Mouse (Mus musculus) layer of hippocampus, adult 18-20 months (tissue): ENCODE results near the gene Chd2. TPM values are rescaled to one million over a fixed set of nuclear protein-coding genes. Genes with fewer than 3 reads are reported as not detected.

Source experiments
- DNase-seq, 2 experiments: peaks; one replicate each; pipeline ENCODE4 v3.0.0; 2022; ENCODE audit warnings: low spot score in 2 of 2
- total RNA-seq, 2 experiments: library from RNA; stranded (reverse); gene quantifications; 2 replicates each; pipeline ENCODE4 v1.2.3; 2021

Chd2 gene
- total RNA-seq, 2 experiments from 2014 or later: 50.7 to 55.7 TPM

DNA sequence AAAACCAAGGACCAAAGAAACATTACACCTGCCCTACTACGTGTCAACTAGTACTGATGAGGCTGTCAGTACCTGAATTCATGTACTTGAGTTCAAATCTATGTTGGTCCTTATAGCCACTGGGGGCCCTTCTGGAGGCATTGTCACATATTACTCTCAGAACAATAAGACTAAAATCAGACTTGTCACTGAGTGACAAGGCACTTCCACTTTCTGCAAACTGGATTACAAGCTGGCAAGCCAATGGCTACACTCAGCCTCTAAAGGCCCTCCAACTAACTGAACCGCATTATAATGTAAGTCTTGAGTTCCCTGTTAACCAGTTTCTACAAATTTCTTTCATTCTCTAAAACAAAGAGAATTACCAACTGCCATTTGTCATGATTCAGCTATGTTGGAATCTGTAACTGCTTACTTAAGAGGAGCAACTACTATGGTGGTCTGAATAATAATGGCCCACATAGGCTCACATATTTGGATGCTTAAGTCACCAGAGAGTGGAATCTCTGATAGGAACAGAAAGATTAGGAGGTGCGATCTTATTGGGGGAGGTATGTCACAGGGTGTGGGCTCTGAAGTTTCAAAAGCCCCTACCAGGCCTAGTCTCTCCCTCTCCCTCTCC is 89.3 kb downstream of the Chd2 start:
- DNase-seq: no peak

DNA sequence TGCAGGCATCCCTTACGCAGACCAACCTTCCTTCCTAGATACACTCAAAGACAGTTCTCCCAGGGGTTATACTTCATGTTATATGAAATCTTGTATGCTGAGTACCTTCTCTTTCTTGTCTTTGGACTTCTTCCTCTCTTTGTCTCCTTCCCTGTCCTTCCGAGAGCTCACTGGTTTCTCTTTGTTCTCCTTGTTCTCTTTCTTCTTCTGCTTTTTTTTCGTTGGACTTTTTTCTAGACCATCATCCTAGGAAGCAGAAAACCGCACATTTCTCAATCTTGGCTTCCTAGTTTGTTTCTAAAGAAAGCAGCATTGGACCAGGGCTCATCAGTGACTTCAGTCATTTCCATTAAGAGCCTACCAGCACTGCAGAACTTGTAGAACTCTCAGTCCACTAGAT is 90.0 kb downstream of the Chd2 start:
- no peak for DNase-seq

DNA sequence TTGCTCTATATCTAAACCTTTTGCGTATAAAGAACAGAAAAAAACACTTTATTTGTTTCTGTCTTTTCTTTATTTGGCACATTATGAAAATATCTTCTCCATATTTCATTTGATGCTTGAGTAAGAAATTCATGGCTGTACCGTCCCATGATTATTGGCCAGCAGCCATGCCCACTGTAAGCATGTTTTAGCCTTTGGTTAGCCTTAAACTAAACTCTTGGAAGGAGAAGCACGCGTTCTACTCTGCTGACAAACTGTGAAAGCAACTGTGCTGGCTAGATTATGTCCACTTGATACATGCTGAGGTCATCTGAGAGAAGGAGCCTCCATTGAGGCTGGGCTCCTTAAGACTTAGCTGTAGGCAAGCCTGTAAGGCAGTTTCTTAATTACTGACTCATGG is 99.4 kb downstream of the Chd2 start:
- DNase-seq: no peak

DNA sequence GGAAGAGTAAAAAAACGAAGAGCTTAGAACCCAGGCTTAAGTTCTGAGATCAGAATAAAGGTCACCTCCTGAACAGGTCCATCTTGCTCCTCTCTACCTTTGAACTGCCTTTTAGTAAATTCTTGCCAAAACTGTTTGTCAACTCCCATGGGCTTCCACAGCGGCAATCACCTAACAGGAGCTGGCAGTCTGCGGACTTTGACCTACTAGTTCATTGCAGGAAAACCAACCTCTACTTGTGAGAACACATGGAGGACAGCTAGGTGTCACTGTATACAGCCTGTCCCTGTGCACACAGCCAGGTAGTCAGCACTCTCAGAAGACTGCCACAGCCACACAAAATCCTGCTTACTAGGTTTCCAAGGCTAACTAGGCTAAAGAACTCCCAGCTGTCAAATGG is 99.8 kb downstream of the Chd2 start:
- no peak for DNase-seq

DNA sequence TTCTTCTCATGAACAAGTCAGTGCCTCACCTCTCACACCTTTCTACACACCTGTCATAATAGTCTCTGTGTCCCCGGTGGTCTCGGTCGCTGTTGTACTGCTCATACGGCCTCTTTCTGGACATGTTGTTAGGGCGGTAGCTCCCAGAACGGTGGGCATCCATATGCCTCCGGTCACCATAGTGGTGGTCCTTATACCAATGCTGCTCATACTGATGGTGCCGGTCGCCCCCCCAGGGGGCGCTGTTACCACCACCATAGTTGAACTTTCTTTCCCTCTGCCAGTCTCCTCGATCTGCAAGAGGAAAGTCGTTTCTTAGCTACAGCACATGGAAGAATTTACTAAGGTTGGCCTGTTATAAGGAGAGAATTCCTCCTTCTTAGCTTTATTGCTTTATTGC is 105.9 kb downstream of the Chd2 start:
- DNase-seq: no peak

DNA sequence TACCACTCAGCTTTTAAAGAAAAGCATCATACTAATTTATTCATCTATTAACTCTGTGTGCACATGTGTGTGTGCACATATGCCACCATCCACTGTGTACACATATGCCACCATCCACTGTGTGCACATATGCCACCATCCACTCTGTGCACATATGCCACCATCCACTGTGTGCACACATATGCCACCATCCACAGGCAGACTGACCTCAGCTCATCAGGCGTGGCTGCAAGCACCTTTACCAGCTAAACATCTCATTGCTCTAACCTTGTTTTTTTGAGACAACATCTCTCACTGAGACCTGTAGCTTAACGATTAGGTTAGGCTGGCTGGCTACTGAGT is 107.3 kb downstream of the Chd2 start:
- no peak for DNase-seq

DNA sequence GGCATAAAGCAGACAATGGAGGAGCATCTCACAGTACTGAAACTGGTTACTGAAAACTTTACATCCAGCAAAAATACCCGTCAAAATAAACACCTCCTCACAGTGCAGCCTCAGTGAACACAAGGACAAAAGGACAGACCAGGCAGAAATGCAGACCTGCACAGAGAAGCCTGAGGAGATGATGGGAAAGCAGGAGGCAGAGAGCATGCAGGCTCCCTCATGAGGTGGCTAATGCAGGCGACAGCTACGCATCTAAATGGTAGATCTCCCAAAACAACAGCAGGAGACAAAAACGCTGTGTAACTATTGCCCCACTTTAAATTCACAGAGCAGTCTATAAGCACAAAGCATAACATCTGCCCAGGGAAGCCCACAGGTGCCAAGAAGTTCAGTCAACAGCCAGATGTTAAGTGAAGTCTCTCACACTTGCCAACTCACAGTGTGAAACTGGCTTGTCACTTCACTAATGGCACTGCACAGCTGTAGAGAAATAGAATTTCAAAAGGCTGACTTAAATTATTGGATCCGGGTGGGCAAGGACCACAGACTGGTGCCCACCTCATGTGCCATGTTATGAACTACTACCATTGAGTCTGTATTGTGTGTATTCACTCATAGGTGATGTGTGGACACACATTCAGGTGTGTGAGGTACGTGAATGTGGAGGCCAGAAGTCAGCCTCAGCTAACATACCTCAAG is 107.8 kb downstream of the Chd2 start:
- DNase-seq: no peak

DNA sequence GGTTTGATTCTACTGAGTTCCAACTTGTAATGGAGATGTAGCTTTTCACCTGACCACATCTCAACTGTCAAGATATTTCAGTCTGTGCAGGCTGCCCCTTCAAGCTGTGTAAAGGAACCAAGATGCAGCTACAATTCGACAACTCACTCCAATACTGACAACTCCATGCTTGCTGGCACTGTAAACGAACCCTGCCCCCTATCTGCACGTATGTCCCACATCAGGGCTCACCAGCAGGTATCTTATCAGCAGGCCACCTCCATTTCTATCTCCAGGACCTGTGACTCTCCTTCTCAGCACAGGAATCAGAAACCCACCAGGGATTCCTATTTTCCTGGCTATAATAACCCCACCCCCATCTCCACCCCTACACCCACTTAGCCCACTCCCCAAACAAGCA is 113.1 kb downstream of the Chd2 start:
- DNase-seq: no peak

DNA sequence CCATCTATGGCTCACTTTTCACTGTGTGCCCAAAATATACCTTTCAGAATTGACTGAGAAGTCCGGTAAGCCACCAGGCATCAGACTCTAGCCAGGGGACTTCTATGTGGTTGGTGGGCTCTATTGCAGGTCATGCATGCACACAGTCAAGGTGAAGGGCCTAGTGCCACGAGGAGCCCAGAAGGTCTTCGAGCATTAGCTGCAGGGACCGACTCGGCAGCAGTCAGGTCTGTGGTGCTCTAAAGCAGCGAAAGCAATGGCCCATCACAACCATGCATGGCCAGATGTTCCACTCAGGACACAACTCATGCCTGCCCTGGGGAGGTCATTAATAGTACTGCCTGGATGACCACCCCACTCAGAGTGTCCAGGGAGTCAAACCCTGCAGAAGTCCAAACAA is 113.8 kb downstream of the Chd2 start:
- no peak for DNase-seq

DNA sequence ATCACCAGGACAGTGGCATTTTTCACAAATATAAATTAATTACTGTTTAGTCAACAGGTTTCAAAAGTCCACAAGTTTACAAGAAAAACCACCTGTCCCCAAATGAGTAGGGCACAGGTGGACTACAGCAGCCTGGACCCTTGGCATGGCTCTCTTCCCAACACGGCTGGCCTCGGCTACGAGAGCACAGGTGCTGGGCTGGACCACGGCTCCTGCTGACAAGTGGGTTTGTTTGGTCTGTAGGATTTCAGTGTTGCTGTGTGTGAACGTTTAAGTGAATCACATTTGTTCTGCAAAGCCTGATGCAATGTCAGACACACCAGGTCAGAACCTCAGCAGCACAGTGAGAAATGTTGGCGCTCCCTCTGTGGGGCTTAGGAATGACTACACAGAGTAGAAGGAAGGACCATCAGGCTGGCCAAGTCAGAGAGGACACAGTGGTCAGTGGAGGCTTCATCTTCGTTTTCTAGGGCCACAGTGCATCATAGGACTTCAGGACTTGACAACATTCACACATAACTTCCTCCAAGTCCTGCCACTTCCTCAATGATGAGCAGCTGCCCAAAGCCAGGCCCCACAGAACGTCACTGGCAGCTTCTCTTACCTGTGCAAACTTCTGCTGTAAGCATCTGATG is 114.8 kb downstream of the Chd2 start:
- DNase-seq: no peak

DNA sequence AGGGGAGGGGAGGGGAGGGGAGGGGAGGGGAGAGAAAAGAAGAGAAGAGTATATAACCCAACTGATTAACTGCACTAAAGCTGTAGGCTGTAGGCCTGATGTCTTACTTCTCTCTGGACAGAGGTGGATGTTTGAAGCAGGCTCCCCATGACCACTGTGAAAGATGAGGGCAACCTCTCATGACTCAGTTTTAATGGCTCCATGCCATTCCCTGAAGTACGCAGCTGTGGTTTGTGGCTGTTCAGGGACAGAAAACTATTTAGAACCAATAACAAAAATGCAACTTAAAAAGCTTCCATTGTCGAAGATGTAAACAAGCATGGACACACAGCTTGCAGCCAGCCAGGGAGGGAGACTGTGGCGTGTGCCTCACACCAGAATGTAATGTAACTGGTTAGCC is 115.4 kb downstream of the Chd2 start:
- no peak for DNase-seq

DNA sequence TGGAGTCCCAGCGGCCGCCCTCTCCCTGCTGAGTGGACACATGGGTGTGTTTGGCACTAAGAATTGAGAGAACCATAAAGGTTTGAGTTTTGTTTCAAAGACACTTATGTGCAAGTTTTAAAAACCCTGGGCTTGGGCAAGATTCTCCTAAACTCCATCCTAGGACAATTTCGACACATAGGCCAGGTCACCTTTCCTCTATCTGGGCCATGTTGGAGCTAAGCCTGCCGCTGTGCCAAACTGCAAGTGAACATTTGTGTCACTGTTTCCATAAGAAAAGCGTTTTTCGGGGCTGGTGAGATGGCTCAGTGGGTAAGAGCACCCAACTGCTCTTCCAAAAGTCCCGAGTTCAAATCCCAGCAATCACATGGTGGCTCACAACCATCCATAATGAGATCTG is 116.2 kb downstream of the Chd2 start:
- no peak for DNase-seq

DNA sequence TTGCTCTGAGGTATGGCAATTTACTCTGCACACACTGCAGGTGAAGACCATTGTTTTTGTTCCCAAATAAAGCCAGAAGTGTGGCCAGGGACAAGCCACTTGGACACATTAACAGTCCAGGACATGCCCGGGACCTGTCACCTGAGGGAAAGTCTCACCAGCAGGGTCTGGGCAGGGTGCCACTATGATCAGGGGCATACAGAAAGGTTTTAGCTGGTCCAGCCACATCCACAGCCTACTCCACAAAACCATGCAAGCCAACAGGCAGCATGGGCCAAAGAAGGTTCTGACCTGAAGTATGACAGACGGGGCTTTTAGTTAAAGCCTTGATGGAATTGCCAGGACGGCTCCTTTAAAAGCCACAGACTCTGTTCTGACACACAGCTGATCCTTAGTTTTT is 116.9 kb downstream of the Chd2 start:
- no peak for DNase-seq

DNA sequence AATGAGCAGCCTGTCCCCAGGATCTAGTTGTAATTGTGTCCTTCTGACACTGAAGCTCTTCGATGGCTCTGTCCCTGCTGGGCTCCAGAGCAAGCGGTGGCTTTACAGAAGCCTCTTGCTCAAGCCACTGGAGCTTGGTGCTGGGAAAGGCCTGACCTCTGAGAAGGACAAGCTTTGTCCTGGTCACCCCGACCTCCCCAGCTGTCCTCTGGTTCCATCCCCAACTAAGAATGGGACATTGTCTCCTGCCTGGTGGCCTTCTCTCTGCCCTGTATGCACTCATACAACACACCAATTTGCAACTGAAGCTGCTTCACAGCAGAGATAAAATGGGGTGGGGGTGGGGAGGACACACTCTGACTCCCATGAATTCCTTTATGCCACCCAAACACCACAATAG is 117.4 kb downstream of the Chd2 start:
- no peak for DNase-seq

DNA sequence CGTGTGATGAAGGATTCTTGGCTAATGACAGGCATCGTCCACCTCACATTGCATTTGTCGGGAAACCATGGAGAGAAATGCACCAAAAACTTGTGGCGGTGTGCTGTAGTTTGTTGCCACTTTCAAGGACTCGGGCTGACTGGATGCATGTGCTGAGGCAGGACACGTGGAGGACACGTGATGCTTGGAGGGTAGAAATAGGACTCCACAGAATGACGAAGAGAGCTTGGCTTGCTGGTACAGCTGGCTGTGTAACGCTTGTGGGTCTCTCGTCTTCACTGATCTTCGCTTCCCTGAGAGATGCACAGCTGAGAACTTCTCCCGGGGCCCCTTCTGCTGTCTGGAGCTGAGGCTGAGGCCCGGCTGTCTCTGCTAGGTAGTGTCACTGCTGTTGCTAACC is 118.4 kb downstream of the Chd2 start:
- DNase-seq: no peak

DNA sequence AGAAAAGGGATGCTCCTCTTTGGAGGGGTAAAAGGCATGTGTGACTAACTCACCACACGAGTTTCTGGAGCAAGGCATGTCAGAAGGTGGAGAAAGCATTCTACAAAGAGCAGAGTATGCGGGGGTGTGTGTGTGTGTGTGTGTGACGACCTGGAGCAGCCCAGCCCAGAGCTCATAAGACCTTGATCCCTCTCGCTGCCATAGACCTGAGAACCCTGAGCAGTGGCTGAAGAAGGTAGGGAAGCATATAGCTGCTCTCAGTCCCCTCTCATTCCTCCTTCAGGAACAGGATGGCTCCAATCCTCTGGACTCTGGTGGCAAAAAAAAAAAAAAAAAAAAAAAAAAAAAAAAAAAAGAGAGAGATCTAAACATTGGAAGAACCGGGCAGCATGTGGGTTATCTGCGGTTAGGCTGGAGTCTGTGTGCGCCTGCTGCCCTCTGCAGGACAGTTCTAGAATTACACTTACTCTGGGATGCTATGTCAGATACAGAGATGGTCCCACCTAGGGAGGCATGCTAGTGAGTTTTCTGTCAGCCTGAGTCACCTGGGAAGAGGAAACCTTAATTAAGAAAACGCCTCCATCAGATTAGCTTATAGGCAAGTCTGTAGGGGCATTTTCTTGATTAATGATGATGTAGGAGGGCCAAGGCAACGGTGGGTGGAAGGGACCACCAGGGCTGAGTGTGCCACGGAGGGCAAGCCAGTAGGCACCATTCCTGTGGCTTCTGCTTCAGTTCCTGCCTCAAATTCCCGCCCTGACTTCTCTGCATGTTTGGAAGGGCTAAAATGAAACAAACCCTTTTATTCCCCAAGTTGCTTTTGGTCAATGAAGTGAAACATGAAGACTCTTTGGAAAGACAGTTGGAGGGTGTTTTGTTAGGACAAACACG is 119.2 kb downstream of the Chd2 start:
- DNase-seq: peak; percentile 62 to 95

DNA sequence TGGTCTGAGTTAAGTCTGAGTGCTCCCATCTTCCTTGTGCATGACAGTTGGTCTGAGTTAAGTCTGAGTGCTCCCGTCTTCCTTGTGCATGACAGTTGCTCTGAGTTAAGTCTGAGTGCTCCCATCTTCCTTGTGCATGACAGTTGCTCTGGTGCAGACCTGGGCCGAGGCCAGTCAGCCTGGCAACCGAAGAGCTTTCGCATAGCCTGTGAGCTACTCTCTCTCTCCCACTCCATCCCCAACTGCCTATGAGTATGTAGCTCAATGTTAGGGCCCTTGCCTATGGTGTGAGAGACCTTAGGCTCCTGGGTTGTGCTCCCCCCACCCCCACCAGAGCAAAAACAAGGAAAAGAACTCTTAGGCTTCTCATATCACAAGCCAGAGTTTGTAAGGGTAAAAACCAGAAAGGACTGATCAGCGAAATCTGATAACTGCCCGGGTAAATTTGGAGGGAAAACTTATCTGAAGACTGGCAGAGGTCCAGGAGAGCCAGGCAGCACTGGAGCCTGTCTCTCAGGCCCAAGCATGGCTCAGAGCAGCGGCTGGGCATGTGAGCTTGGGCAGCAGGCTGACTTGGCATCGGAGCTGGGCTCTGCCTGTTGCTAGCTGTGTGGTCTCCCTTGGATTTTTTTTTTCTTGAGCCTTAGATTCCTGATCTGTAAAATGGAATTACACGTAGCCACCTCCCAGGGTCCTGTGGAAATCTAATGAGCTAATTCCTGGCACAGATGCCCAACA is 120.2 kb downstream of the Chd2 start:
- DNase-seq: no peak

DNA sequence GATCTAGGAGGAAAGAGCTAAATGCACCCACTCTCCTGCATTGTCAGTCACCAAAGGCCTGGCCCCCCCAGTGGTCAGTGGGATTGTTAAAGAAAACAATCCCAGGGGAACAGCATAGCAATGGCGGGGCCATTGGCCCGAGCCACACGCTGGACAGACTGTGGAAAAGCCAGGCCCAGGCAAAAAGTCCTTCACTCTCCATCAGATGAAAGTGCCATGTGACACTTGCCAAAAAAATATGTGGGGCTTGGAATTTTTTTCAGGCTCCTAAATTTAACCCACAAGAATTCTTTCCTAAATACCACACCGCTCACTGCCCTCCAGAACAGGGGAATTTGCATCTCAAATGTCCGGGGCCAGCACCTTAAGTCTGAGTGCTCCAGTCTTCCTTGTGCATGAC is 120.8 kb downstream of the Chd2 start:
- DNase-seq: no peak

DNA sequence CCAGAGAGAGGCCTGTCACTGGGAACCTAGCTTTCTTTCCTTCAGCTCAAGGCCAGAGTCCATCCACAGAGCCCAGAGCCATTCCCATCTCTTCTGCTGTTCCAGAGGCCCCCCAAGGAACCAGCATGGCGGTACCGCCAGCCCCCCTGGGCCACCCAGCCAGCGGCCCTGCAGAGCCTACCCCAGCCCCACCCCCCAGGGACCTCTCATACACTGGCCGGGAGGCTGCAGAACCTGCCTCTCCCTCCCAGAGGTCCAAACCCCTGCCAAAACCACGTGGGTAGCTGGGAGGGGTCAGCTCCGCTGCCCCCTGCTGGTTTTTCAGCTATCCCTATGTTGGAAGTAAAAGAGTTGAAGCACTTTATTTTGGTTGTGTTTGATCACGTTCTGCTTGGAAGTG is 122.3 kb downstream of the Chd2 start:
- DNase-seq: no peak

DNA sequence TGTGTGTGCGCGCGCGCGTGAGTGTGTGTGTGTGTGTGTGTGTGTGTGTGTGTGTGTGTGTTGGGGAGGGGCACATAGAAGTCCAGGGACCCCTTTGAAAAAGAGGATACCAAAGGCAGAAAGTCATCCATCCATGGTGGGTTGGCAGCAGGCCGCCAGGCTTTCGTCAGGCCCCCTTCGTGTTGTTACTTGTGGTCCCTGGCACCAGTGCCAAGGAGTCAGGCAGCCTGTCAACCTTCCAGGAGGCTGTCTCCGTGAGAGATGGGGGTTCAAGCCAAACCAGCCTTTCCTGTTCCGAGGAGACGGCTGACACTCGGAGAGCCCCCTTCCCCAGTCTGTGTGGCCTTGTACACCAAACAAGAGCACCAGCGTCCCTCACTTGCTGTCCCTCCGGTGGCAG is 127.4 kb downstream of the Chd2 start:
- DNase-seq: no peak

DNA sequence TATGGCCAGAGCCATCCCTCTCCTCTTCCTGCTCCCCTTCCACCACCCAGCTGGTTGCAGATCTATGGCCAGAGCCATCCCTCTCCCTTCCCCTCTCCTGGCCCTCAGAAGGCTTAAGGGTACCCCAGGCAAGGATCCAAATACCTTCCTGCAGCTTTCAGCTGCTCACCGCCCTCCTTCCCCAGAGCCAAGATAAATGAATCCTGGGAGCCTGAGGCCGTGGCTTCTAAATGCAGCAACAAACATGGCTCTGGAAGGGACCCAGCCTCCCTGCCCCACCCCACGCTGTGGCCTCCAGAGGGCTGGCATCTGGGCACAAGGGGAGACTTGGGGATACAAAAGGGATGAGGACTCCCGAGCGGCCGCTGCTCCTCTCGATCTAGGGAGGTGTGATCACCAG is 129.2 kb downstream of the Chd2 start:
- DNase-seq: no peak
